Mouse (Mus musculus) midbrain, embryonic 10.5 days (tissue): ENCODE data around the gene Xkrx. TPM values are rescaled to one million over a fixed set of nuclear protein-coding genes. Genes with fewer than 3 reads are reported as not detected.
"Not testable (repeated sequence)": the region's sequence is repeated elsewhere in the genome, so short reads cannot be mapped to it uniquely, and the experiment has no call there.

Experiments used
- DNase-seq: peaks from one replicate; pipeline ENCODE4 v3.0.0-alpha.2; 2017; ENCODE audit warnings: low spot score
- H3K27ac ChIP-seq: fragments of 300-500 bp; sonication (generic); replicated peaks from 2 replicates; pipeline ENCODE4 v1.5.1; 2016; ENCODE audit warnings: mild to moderate bottlenecking
- H3K27me3 ChIP-seq: fragments of 300-500 bp; sonication (generic); 2 replicates; pipeline ENCODE4 v1.6.1; 2016; ENCODE audit warnings: low read depth, mild to moderate bottlenecking; ENCODE audit not compliant: poor library complexity, severe bottlenecking
- H3K36me3 ChIP-seq: fragments of 300-500 bp; sonication (generic); 2 replicates; pipeline ENCODE4 v1.6.1; 2016; ENCODE audit warnings: mild to moderate bottlenecking, moderate library complexity
- H3K4me1 ChIP-seq: fragments of 300-500 bp; sonication (generic); 2 replicates; pipeline ENCODE4 v1.6.1; 2016
- H3K4me3 ChIP-seq: fragments of 300-500 bp; sonication (generic); 2 replicates; pipeline ENCODE4 v1.5.1; 2016; ENCODE audit warnings: mild to moderate bottlenecking, moderate library complexity
- H3K9me3 ChIP-seq: fragments of 300-500 bp; sonication (generic); replicated peaks from 2 replicates; pipeline ENCODE4 v1.6.1; 2016; ENCODE audit warnings: mild to moderate bottlenecking
- WGBS: fragments of 180-500 bp; shearing (Covaris S2); methylation state at CpG from one replicate; pipeline ENCODE4 v1.1.7; 2016; 5-methylcytosine and 5-hydroxymethylcytosine counted together
- polyA plus RNA-seq: library from polyadenylated mRNA; unstranded; fragments of >200 nt; fragmentation: Nextera tagmentation; extraction: Ambion mirVana; gene quantifications from 2 replicates; pipeline ENCODE4 v1.2.1, GENCODE M21; 2016

The Xkrx gene
- 0.05 TPM in 2 replicates for polyA plus RNA-seq

- peaks cover 58% of the 10 kb centered on the region for H3K27me3 ChIP-seq
- peak within 1 kb of the TSS; percentile 43 for H3K4me3 ChIP-seq
- peaks cover 13% of the 10 kb centered on the region for H3K4me1 ChIP-seq
- H3K27ac ChIP-seq: no peak within 1 kb of the TSS
- 29% methylated on average over 16 of the region's 16 CpGs for WGBS
- no peaks in the 10 kb centered on the region for H3K9me3 ChIP-seq
- no peaks in the 10 kb centered on the region for H3K36me3 ChIP-seq
- peak; percentile 12 for DNase-seq
These were observed at the start of gene Xkrx for GRCm38 (mm10) chrX:134162043-134162720. Xkrx (minus strand) TSS chrX:134162076.

- peaks cover 59% of the 10 kb centered on the region for H3K27me3 ChIP-seq
- DNase-seq: no peak
- H3K4me3 ChIP-seq: no peak overlapping the region
- 86% methylated on average over 7 of the region's 7 CpGs for WGBS
- no peak overlapping the region for H3K27ac ChIP-seq
- H3K36me3 ChIP-seq: no peaks in the 10 kb centered on the region
- H3K9me3 ChIP-seq: no peaks in the 10 kb centered on the region
- H3K4me1 ChIP-seq: no peaks in the 10 kb centered on the region
These were observed 49.3 kb upstream of the Xkrx start for GRCm38 (mm10) chrX:134211151-134211642.

- Histone ChIP-seq H3K27me3 (peaks cover 49% of the 10 kb centered on the region), H3K9me3 (no peaks in the 10 kb centered on the region), H3K4me1 (no peaks in the 10 kb centered on the region), H3K27ac (no peak overlapping the region), H3K36me3 (no peaks in the 10 kb centered on the region), H3K4me3 (no peak overlapping the region)
- WGBS: 76% methylated on average over 2 of the region's 2 CpGs
- DNase-seq: no peak
These were observed 46.6 kb upstream of the Xkrx start for GRCm38 (mm10) chrX:134208491-134208890.

GRCm38 (mm10) chrX:134187201-134187600 is 25.3 kb upstream of the Xkrx start, which contains the start of gene Arl13a:
Arl13a (plus strand) TSS chrX:134187501.
- H3K27me3 ChIP-seq: peaks cover 42% of the 10 kb centered on the region
- H3K4me1 ChIP-seq, H3K9me3 ChIP-seq, H3K36me3 ChIP-seq, H3K4me3 ChIP-seq, DNase-seq, H3K27ac ChIP-seq: not testable (repeated sequence)
- 96% methylated on average over 9 of the region's 9 CpGs for WGBS

- H3K36me3 ChIP-seq: no peaks in the 10 kb centered on the region
- H3K4me3 ChIP-seq: no peak overlapping the region
- no peaks in the 10 kb centered on the region for H3K9me3 ChIP-seq
- H3K4me1 ChIP-seq: no peaks in the 10 kb centered on the region
- no peak overlapping the region for H3K27ac ChIP-seq
- no peak for DNase-seq
- peaks cover 49% of the 10 kb centered on the region for H3K27me3 ChIP-seq
- WGBS: 73% methylated on average over 1 of the region's 1 CpGs
These were observed 12.8 kb upstream of the Xkrx start for GRCm38 (mm10) chrX:134174699-134175098.

- peaks cover 33% of the 10 kb centered on the region for H3K27me3 ChIP-seq
- 93% methylated on average over 1 of the region's 1 CpGs for WGBS
- H3K36me3 ChIP-seq: no peaks in the 10 kb centered on the region
- no peak overlapping the region for H3K27ac ChIP-seq
- no peak for DNase-seq
- no peaks in the 10 kb centered on the region for H3K9me3 ChIP-seq
- H3K4me1 ChIP-seq: no peaks in the 10 kb centered on the region
- H3K4me3 ChIP-seq: no peak overlapping the region
These were observed 8.7 kb upstream of the Xkrx start for GRCm38 (mm10) chrX:134170584-134170983.

- H3K4me3 ChIP-seq: no peak overlapping the region
- WGBS: 59% methylated on average over 4 of the region's 4 CpGs
- no peak overlapping the region for H3K27ac ChIP-seq
- no peaks in the 10 kb centered on the region for H3K36me3 ChIP-seq
- DNase-seq: no peak
- peaks cover 13% of the 10 kb centered on the region for H3K4me1 ChIP-seq
- peaks cover 52% of the 10 kb centered on the region for H3K27me3 ChIP-seq
- no peaks in the 10 kb centered on the region for H3K9me3 ChIP-seq
These were observed 1.6 kb upstream of the Xkrx start for GRCm38 (mm10) chrX:134163484-134163883.

GRCm38 (mm10) chrX:134162826-134163225 is 950 bp upstream of the Xkrx start:
- Histone ChIP-seq H3K9me3 (no peaks in the 10 kb centered on the region), H3K27ac (no peak overlapping the region), H3K4me1 (peaks cover 13% of the 10 kb centered on the region), H3K36me3 (no peaks in the 10 kb centered on the region), H3K27me3 (peaks cover 57% of the 10 kb centered on the region), H3K4me3 (peak overlapping the region; percentile 43)
- WGBS: 23% methylated on average over 11 of the region's 11 CpGs
- DNase-seq: peak; percentile 11

GRCm38 (mm10) chrX:134160442-134160841 is 1.4 kb downstream of the Xkrx start:
- Histone ChIP-seq H3K9me3 (no peaks in the 10 kb centered on the region), H3K36me3 (no peaks in the 10 kb centered on the region), H3K4me3 (no peak overlapping the region), H3K4me1 (peaks cover 13% of the 10 kb centered on the region), H3K27ac (no peak overlapping the region), H3K27me3 (peaks cover 56% of the 10 kb centered on the region)
- WGBS: 95% methylated on average over 2 of the region's 2 CpGs
- no peak for DNase-seq

GRCm38 (mm10) chrX:134158151-134158550 is 3.7 kb downstream of the Xkrx start:
- 51% methylated on average over 7 of the region's 7 CpGs for WGBS
- DNase-seq: no peak
- Histone ChIP-seq H3K27me3 (peaks cover 49% of the 10 kb centered on the region), H3K36me3 (no peaks in the 10 kb centered on the region), H3K4me3 (no peak overlapping the region), H3K9me3 (no peaks in the 10 kb centered on the region), H3K27ac (no peak overlapping the region), H3K4me1 (peaks cover 8% of the 10 kb centered on the region)

- Histone ChIP-seq H3K9me3 (no peaks in the 10 kb centered on the region), H3K4me3 (no peak overlapping the region), H3K36me3 (no peaks in the 10 kb centered on the region), H3K27ac (no peak overlapping the region), H3K27me3 (peaks cover 51% of the 10 kb centered on the region), H3K4me1 (no peaks in the 10 kb centered on the region)
- DNase-seq: no peak
- 88% methylated on average over 4 of the region's 4 CpGs for WGBS
These were observed 19.9 kb downstream of the Xkrx start for GRCm38 (mm10) chrX:134141986-134142385.

- DNase-seq: no peak
- Histone ChIP-seq H3K36me3 (no peaks in the 10 kb centered on the region), H3K9me3 (no peaks in the 10 kb centered on the region), H3K4me1 (no peaks in the 10 kb centered on the region), H3K27me3 (peaks cover 55% of the 10 kb centered on the region), H3K4me3 (no peak overlapping the region), H3K27ac (no peak overlapping the region)
- 83% methylated on average over 1 of the region's 1 CpGs for WGBS
These were observed 20.3 kb downstream of the Xkrx start for GRCm38 (mm10) chrX:134141551-134141950.

GRCm38 (mm10) chrX:134140024-134140423 is 21.9 kb downstream of the Xkrx start:
- no peak for DNase-seq
- no peak overlapping the region for H3K4me3 ChIP-seq
- 82% methylated on average over 6 of the region's 6 CpGs for WGBS
- no peak overlapping the region for H3K27ac ChIP-seq
- no peaks in the 10 kb centered on the region for H3K4me1 ChIP-seq
- peaks cover 68% of the 10 kb centered on the region for H3K27me3 ChIP-seq
- no peaks in the 10 kb centered on the region for H3K9me3 ChIP-seq
- no peaks in the 10 kb centered on the region for H3K36me3 ChIP-seq
